Mouse (Mus musculus) heart, embryonic 15.5 days (tissue): ENCODE measurements around the gene Olfml2a. TPM values are rescaled to one million over a fixed set of nuclear protein-coding genes. Genes with fewer than 3 reads are reported as not detected.

Experiments
- ATAC-seq: fragments of 200-750 bp; cut with Nextera tagmentation; replicated peaks from 2 replicates; pipeline ENCODE4 v1.8.0; 2017; ENCODE audit warnings: low read depth, moderate TSS enrichment; ENCODE audit not compliant: insufficient number of reproducible peaks, insufficient read depth, low FRiP score
- H3K27ac ChIP-seq: fragments of 300-500 bp; sonication (generic); 2 replicates; pipeline ENCODE4 v1.5.1; 2015; ENCODE audit warnings: mild to moderate bottlenecking, inconsistent platforms
- H3K27me3 ChIP-seq: fragments of 300-500 bp; sonication (generic); 2 replicates; pipeline ENCODE4 v1.6.1; 2015; ENCODE audit warnings: inconsistent platforms
- H3K36me3 ChIP-seq: fragments of 300-500 bp; sonication (generic); 2 replicates; pipeline ENCODE4 v1.6.1; 2015; ENCODE audit warnings: mild to moderate bottlenecking, inconsistent platforms
- H3K4me1 ChIP-seq: fragments of 300-500 bp; sonication (generic); replicated peaks from 2 replicates; pipeline ENCODE4 v1.6.1; 2015; ENCODE audit warnings: inconsistent platforms
- H3K4me2 ChIP-seq: fragments of 300-500 bp; sonication (generic); 2 replicates; pipeline ENCODE4 v1.6.1; 2015; ENCODE audit warnings: inconsistent platforms, mild to moderate bottlenecking, moderate library complexity
- H3K4me3 ChIP-seq: fragments of 300-500 bp; sonication (generic); 2 replicates; pipeline ENCODE4 v1.5.1; 2015; ENCODE audit warnings: mild to moderate bottlenecking, inconsistent platforms
- H3K9ac ChIP-seq: fragments of 300-500 bp; sonication (generic); 2 replicates; pipeline ENCODE4 v1.6.1; 2015; ENCODE audit warnings: mild to moderate bottlenecking, inconsistent platforms
- H3K9me3 ChIP-seq: fragments of 300-500 bp; sonication (generic); replicated peaks from 2 replicates; pipeline ENCODE4 v1.6.1; 2016; ENCODE audit warnings: inconsistent platforms
- WGBS: fragments of 180-500 bp; shearing (Covaris S2); methylation state at CpG from one replicate; pipeline ENCODE4 v1.1.7; 2015; ENCODE audit warnings: mixed read lengths; 5-methylcytosine and 5-hydroxymethylcytosine counted together
- polyA plus RNA-seq: library from polyadenylated mRNA; unstranded; fragments of >200 nt; fragmentation: Nextera tagmentation; extraction: Ambion mirVana; gene quantifications from 2 replicates; pipeline ENCODE4 v1.2.1, GENCODE M21; 2015

Olfml2a gene
- polyA plus RNA-seq, 1 experiment from 2014 or later, result 7.2 TPM

GRCm38 (mm10) chr2:38924571-38924970 is 7.2 kb upstream of the Olfml2a start:
- Histone ChIP-seq H3K27ac (no peak overlapping the region), H3K36me3 (no peaks in the 10 kb centered on the region), H3K27me3 (peaks cover 8% of the 10 kb centered on the region), H3K4me3 (peak overlapping the region; percentile 91), H3K9me3 (no peaks in the 10 kb centered on the region), H3K4me2 (peak overlapping the region; percentile 92), H3K4me1 (peaks cover 10% of the 10 kb centered on the region), H3K9ac (no peak overlapping the region)
- no peak for ATAC-seq
- 34% methylated on average over 10 of the region's 10 CpGs for WGBS

- Histone ChIP-seq H3K4me1 (peaks cover 10% of the 10 kb centered on the region), H3K27me3 (peaks cover 10% of the 10 kb centered on the region), H3K9ac (peak overlapping the region; percentile 62), H3K4me3 (peak overlapping the region; percentile 91), H3K4me2 (peak overlapping the region; percentile 92), H3K9me3 (no peaks in the 10 kb centered on the region), H3K27ac (peak overlapping the region; percentile 2; the same call in 1 of the 2 replicates), H3K36me3 (no peaks in the 10 kb centered on the region)
- under 1% methylated on average over 51 of the region's 51 CpGs for WGBS
- ATAC-seq, result peak; percentile 32; the same call in 1 of the 2 replicates
These were observed 6.4 kb upstream of the Olfml2a start for GRCm38 (mm10) chr2:38925171-38926080.

- peak overlapping the region; percentile 62 for H3K9ac ChIP-seq
- H3K27me3 ChIP-seq, result peaks cover 13% of the 10 kb centered on the region
- peak; percentile 95 for ATAC-seq
- H3K4me3 ChIP-seq, result peak overlapping the region; percentile 91
- H3K27ac ChIP-seq, result peak overlapping the region; percentile 41
- peaks cover 10% of the 10 kb centered on the region for H3K4me1 ChIP-seq
- H3K4me2 ChIP-seq, result peak overlapping the region; percentile 92
- H3K36me3 ChIP-seq, result no peaks in the 10 kb centered on the region
- no peaks in the 10 kb centered on the region for H3K9me3 ChIP-seq
- under 1% methylated on average over 46 of the region's 53 CpGs for WGBS
These were observed 5.5 kb upstream of the Olfml2a start for GRCm38 (mm10) chr2:38926145-38926891.

- Histone ChIP-seq H3K27ac (peak within 1 kb of the TSS; percentile 41), H3K27me3 (peaks cover 13% of the 10 kb centered on the region), H3K9me3 (no peaks in the 10 kb centered on the region), H3K4me1 (peaks cover 21% of the 10 kb centered on the region), H3K9ac (no peak within 1 kb of the TSS), H3K4me3 (peak within 1 kb of the TSS; percentile 91), H3K36me3 (no peaks in the 10 kb centered on the region), H3K4me2 (peak within 1 kb of the TSS; percentile 92)
- ATAC-seq, result no peak; the same call in 1 of the 2 replicates
- WGBS, result 9% methylated on average over 19 of the region's 19 CpGs
These were observed 4.4 kb upstream of the Olfml2a start, which contains the start of gene Nr6a1 for GRCm38 (mm10) chr2:38927115-38927979. Gene Nr6a1, minus strand, starts transcription at chr2:38927688.

- Histone ChIP-seq H3K4me2 (no peak overlapping the region), H3K36me3 (no peaks in the 10 kb centered on the region), H3K9ac (no peak overlapping the region), H3K4me3 (no peak overlapping the region), H3K4me1 (peaks cover 29% of the 10 kb centered on the region), H3K27me3 (peaks cover 5% of the 10 kb centered on the region; the same call in 1 of the 2 replicates), H3K27ac (no peak overlapping the region), H3K9me3 (no peaks in the 10 kb centered on the region)
- ATAC-seq, result no peak
- 76% methylated on average over 2 of the region's 2 CpGs for WGBS
These were observed 1.5 kb upstream of the Olfml2a start for GRCm38 (mm10) chr2:38930269-38930668.

GRCm38 (mm10) chr2:38933931-38934330 is 2.2 kb downstream of the Olfml2a start:
- peaks cover 5% of the 10 kb centered on the region; the same call in 1 of the 2 replicates for H3K27me3 ChIP-seq
- H3K9ac ChIP-seq, result no peak overlapping the region
- ATAC-seq, result no peak
- H3K27ac ChIP-seq, result peak overlapping the region; percentile 48
- peak overlapping the region; percentile 13; the same call in 1 of the 2 replicates for H3K4me2 ChIP-seq
- H3K4me1 ChIP-seq, result peaks cover 31% of the 10 kb centered on the region
- WGBS, result 20% methylated on average over 2 of the region's 2 CpGs
- H3K4me3 ChIP-seq, result no peak overlapping the region
- H3K9me3 ChIP-seq, result no peaks in the 10 kb centered on the region
- H3K36me3 ChIP-seq, result no peaks in the 10 kb centered on the region

GRCm38 (mm10) chr2:38934936-38935335 is 3.2 kb downstream of the Olfml2a start:
- Histone ChIP-seq H3K36me3 (no peaks in the 10 kb centered on the region), H3K4me1 (peaks cover 31% of the 10 kb centered on the region), H3K27ac (peak overlapping the region; percentile 25; the same call in 1 of the 2 replicates), H3K27me3 (peaks cover 5% of the 10 kb centered on the region; the same call in 1 of the 2 replicates), H3K4me2 (peak overlapping the region; percentile 9; the same call in 1 of the 2 replicates), H3K9ac (no peak overlapping the region), H3K9me3 (no peaks in the 10 kb centered on the region), H3K4me3 (no peak overlapping the region)
- WGBS, result 51% methylated on average over 5 of the region's 5 CpGs
- no peak for ATAC-seq

- Histone ChIP-seq H3K4me3 (no peak overlapping the region), H3K9me3 (no peaks in the 10 kb centered on the region), H3K27me3 (no peaks in the 10 kb centered on the region), H3K27ac (no peak overlapping the region), H3K9ac (no peak overlapping the region), H3K4me1 (peaks cover 25% of the 10 kb centered on the region), H3K36me3 (no peaks in the 10 kb centered on the region), H3K4me2 (no peak overlapping the region)
- WGBS, result 64% methylated on average over 9 of the region's 9 CpGs
- no peak for ATAC-seq
These were observed 5.1 kb downstream of the Olfml2a start for GRCm38 (mm10) chr2:38936721-38937378.

- no peaks in the 10 kb centered on the region for H3K27me3 ChIP-seq
- no peak overlapping the region for H3K4me2 ChIP-seq
- 73% methylated on average over 3 of the region's 3 CpGs for WGBS
- no peak overlapping the region for H3K9ac ChIP-seq
- no peaks in the 10 kb centered on the region for H3K36me3 ChIP-seq
- no peak for ATAC-seq
- peaks cover 20% of the 10 kb centered on the region for H3K4me1 ChIP-seq
- no peaks in the 10 kb centered on the region for H3K9me3 ChIP-seq
- H3K27ac ChIP-seq, result no peak overlapping the region
- no peak overlapping the region for H3K4me3 ChIP-seq
These were observed 5.6 kb downstream of the Olfml2a start for GRCm38 (mm10) chr2:38937396-38937795.

- H3K4me2 ChIP-seq, result no peak overlapping the region
- 81% methylated on average over 1 of the region's 1 CpGs for WGBS
- H3K27ac ChIP-seq, result no peak overlapping the region
- no peaks in the 10 kb centered on the region for H3K36me3 ChIP-seq
- no peak for ATAC-seq
- H3K4me1 ChIP-seq, result peaks cover 19% of the 10 kb centered on the region
- no peaks in the 10 kb centered on the region for H3K9me3 ChIP-seq
- no peak overlapping the region for H3K9ac ChIP-seq
- H3K4me3 ChIP-seq, result no peak overlapping the region
- H3K27me3 ChIP-seq, result no peaks in the 10 kb centered on the region
These were observed 6.2 kb downstream of the Olfml2a start for GRCm38 (mm10) chr2:38938007-38938406.
